ENCODE assay signal across 19 mouse cellular contexts in the genomic region with DNA sequence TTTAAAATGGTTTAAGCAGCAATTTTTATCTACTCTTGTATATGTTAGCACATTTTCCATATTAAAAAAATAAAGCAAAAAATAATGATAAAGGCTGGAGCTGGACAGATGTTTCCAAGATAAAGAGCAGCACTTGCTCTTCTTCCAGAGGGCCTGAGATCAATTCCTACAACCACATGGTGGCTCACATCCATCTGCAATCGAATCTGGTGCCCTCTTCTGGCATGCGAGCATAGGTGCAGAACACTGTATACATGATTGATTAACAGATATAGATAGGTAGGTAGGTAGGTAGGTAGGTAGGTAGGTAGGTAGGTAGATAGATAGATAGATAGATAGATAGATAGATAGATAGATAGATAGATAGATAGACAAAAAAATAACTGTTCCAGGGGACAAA. TPM values are rescaled to one million over a fixed set of nuclear protein-coding genes. Genes with fewer than 3 reads are reported as not detected.
DNase-seq lines count a peak whose midpoint lies in the region; ATAC-seq and TF ChIP-seq lines count a peak whose summit lies in the region.
"Had no signal": no experiment of that assay in that cellular context is flagged by ENCODE, and none has a peak within 500 bp of the region (broad histone marks: within the 10 kb centered on the region; RNA-seq: fewer than 3 reads in every experiment).

No protein-coding gene starts in this region.

- H3K4me1 ChIP-seq in kidney, postnatal 0 days (replicated peaks; ENCODE audit: insufficient read depth, low read length), result no peaks in the 10 kb centered on the region
- no peaks in the 10 kb centered on the region for H3K4me1 ChIP-seq in forebrain, embryonic 12.5 days
- H3K4me1 ChIP-seq: neural tube, embryonic 15.5 days had no signal

- 0 out of 2 replicates have a peak, but pooled peaks have one; percentile 28 for TF ChIP-seq CTCF in kidney, postnatal 0 days (IDR thresholded peaks at IDR 0.05; ENCODE audit: low read depth)

- no peak overlapping the region for H3K4me2 ChIP-seq in kidney, postnatal 0 days (ENCODE audit: low read length)
- no peak overlapping the region for H3K4me2 ChIP-seq in forebrain, embryonic 12.5 days
- H3K4me2 ChIP-seq: neural tube, embryonic 15.5 days had no signal

- 62% methylated on average over 2 of the region's 2 CpGs for WGBS in kidney, postnatal 0 days
- 60% methylated on average over 2 of the region's 2 CpGs for WGBS in forebrain, embryonic 12.5 days

- no peak for ATAC-seq in kidney, postnatal 0 days (replicated peaks; ENCODE audit: low FRiP score, low read depth)
- peak; percentile 65 for ATAC-seq in megakaryocyte progenitor cell, adult 5-6 weeks (replicated peaks; ENCODE audit: poor library complexity)
- no peak for ATAC-seq in forebrain, embryonic 12.5 days (ENCODE audit: low FRiP score)
- ATAC-seq: inflammation-experienced regulatory T-cells, adult 6 months had no signal

- H3K4me3 ChIP-seq in kidney, postnatal 0 days (replicated peaks; ENCODE audit: low read depth, low read length), result no peak overlapping the region
- no peak overlapping the region for H3K4me3 ChIP-seq in forebrain, embryonic 12.5 days (replicated peaks)
- H3K4me3 ChIP-seq: erythroblast, embryonic 14.5 days; neural tube, embryonic 15.5 days had no signal

- no peak for DNase-seq in kidney, postnatal 0 days (ENCODE audit: low spot score)
- no peak for DNase-seq in kidney, adult 11 months
- peak; percentile 25 for DNase-seq in thymus, postnatal 25 days
- no peak for DNase-seq in thymus, postnatal 14 days
- DNase-seq in frontal cortex, postnatal 10 days (ENCODE audit: low spot score in 2 of 2), result no peak
- DNase-seq: adrenal gland, adult 8-10 months; cerebellum, adult 9-11 months; kidney, postnatal 14 days had no signal

- H3K9me3 ChIP-seq in kidney, postnatal 0 days (replicated peaks; ENCODE audit: low read length), result no peaks in the 10 kb centered on the region
- H3K9me3 ChIP-seq in forebrain, embryonic 12.5 days, result no peaks in the 10 kb centered on the region
- H3K9me3 ChIP-seq: neural tube, embryonic 15.5 days had no signal

- no peaks in the 10 kb centered on the region for H3K27me3 ChIP-seq in kidney, postnatal 0 days (ENCODE audit: insufficient read depth, low read length)
- H3K27me3 ChIP-seq in forebrain, embryonic 12.5 days, result no peaks in the 10 kb centered on the region; the same call in 1 of the 2 replicates
- H3K27me3 ChIP-seq: neural tube, embryonic 15.5 days had no signal

- H3K36me3 ChIP-seq in kidney, postnatal 0 days (ENCODE audit: insufficient read depth, low read length), result no peaks in the 10 kb centered on the region
- no peaks in the 10 kb centered on the region for H3K36me3 ChIP-seq in forebrain, embryonic 12.5 days (replicated peaks)
- H3K36me3 ChIP-seq: neural tube, embryonic 15.5 days had no signal

- no peak overlapping the region for H3K27ac ChIP-seq in kidney, postnatal 0 days
- no peak overlapping the region for H3K27ac ChIP-seq in forebrain, embryonic 12.5 days
- H3K27ac ChIP-seq: neural tube, embryonic 15.5 days had no signal

- no peak overlapping the region for H3K9ac ChIP-seq in kidney, postnatal 0 days (ENCODE audit: low read depth, low read length)
- no peak overlapping the region for H3K9ac ChIP-seq in forebrain, embryonic 12.5 days
- H3K9ac ChIP-seq: neural tube, embryonic 15.5 days had no signal

RNA-seq across cellular contexts. Expression of a gene that starts 2.3 kb away (rescaled TPM):
- polyA plus RNA-seq in kidney, postnatal 0 days (2015; fragmentation: Nextera tagmentation; extraction: Ambion mirVana), result not detected in 2 replicates
- not detected in 2 replicates for total RNA-seq in megakaryocyte progenitor cell, adult 5-6 weeks (2015)
- not detected in 2 replicates for total RNA-seq in megakaryocyte progenitor cell, adult 5-6 weeks (2017)
- polyA plus RNA-seq in forebrain, embryonic 12.5 days (2016; fragmentation: Nextera tagmentation; extraction: Ambion mirVana), result not detected in 2 replicates
- total RNA-seq: adrenal gland, adult 8-10 months; gastrocnemius, postnatal 4 days; layer of hippocampus, postnatal 10 days; left cerebral cortex, postnatal 36 days; monocyte, adult 5-6 weeks had no signal
- polyA plus RNA-seq: erythroblast, embryonic 14.5 days; inflammation-experienced regulatory T-cells, adult 6 months; liver, embryonic 16.5 days; neural tube, embryonic 15.5 days; urinary bladder, adult 2 months had no signal

RNA-seq across cellular contexts. Expression of a gene that starts 26.2 kb away (rescaled TPM):
- 0.08 and 0.20 TPM in 2 replicates for polyA plus RNA-seq in kidney, postnatal 0 days (2015; fragmentation: Nextera tagmentation; extraction: Ambion mirVana)
- total RNA-seq in megakaryocyte progenitor cell, adult 5-6 weeks (2015), result 5.0 and 6.5 TPM in 2 replicates
- 6.1 and 9.8 TPM in 2 replicates for total RNA-seq in megakaryocyte progenitor cell, adult 5-6 weeks (2017)
- polyA plus RNA-seq in forebrain, embryonic 12.5 days (2016; fragmentation: Nextera tagmentation; extraction: Ambion mirVana), result not detected in 2 replicates
- total RNA-seq: layer of hippocampus, postnatal 10 days; left cerebral cortex, postnatal 36 days had no signal
- polyA plus RNA-seq: erythroblast, embryonic 14.5 days had no signal

RNA-seq across cellular contexts. Expression of a gene that starts 29.6 kb away (rescaled TPM):
- 14.8 and 14.9 TPM in 2 replicates for polyA plus RNA-seq in kidney, postnatal 0 days (2015; fragmentation: Nextera tagmentation; extraction: Ambion mirVana)
- total RNA-seq in megakaryocyte progenitor cell, adult 5-6 weeks (2015), result 5.1 and 5.8 TPM in 2 replicates
- 9.1 and 10.8 TPM in 2 replicates for total RNA-seq in megakaryocyte progenitor cell, adult 5-6 weeks (2017)
- 17.1 and 20.2 TPM in 2 replicates for polyA plus RNA-seq in forebrain, embryonic 12.5 days (2016; fragmentation: Nextera tagmentation; extraction: Ambion mirVana)
